ENCODE assay signal across 8 mouse cellular contexts in genomic region chr7:45238723-45239496, GRCm38 (mm10). TPM values are rescaled to one million over a fixed set of nuclear protein-coding genes. Genes with fewer than 3 reads are reported as not detected.
DNase-seq lines count a peak whose midpoint lies in the region; ATAC-seq lines count a peak whose summit lies in the region.

Cd37 (minus strand) TSS chr7:45239115.

- no peak for DNase-seq in adrenal gland, postnatal 10 days
- no peak for DNase-seq in adrenal gland, adult 18-20 months (ENCODE audit: low spot score in 2 of 2)
- DNase-seq in c-Kit-negative CD71-positive TER-119-positive erythroid progenitor cells, embryonic 14.5 days (ENCODE audit: low read depth, low spot score): peak; percentile 12
- DNase-seq in spleen, postnatal 10 days (ENCODE audit: low spot score in 2 of 2): peak; percentile 63 to 82
- DNase-seq in cerebellum, postnatal 10 days: no peak
- no peak for DNase-seq in frontal cortex, postnatal 25 days (ENCODE audit: low spot score in 2 of 2)

- no peaks in the 10 kb centered on the region for H3K9me3 ChIP-seq in liver, embryonic 12.5 days (replicated peaks)
- no peaks in the 10 kb centered on the region for H3K9me3 ChIP-seq in hindbrain, embryonic 12.5 days (replicated peaks)

- H3K4me2 ChIP-seq in liver, embryonic 12.5 days: peak within 1 kb of the TSS; percentile 74
- no peak within 1 kb of the TSS for H3K4me2 ChIP-seq in hindbrain, embryonic 12.5 days (replicated peaks)

- H3K27ac ChIP-seq in liver, embryonic 12.5 days: peak within 1 kb of the TSS; percentile 65
- no peak within 1 kb of the TSS for H3K27ac ChIP-seq in hindbrain, embryonic 12.5 days

- peaks cover 59% of the 10 kb centered on the region for H3K4me1 ChIP-seq in liver, embryonic 12.5 days
- H3K4me1 ChIP-seq in hindbrain, embryonic 12.5 days: peaks cover 27% of the 10 kb centered on the region

- peaks cover 18% of the 10 kb centered on the region; the same call in 1 of the 2 replicates for H3K27me3 ChIP-seq in liver, embryonic 12.5 days (replicated peaks)
- H3K27me3 ChIP-seq in hindbrain, embryonic 12.5 days: peaks cover 51% of the 10 kb centered on the region

- peak within 1 kb of the TSS; percentile 52 for H3K4me3 ChIP-seq in liver, embryonic 12.5 days
- no peak within 1 kb of the TSS for H3K4me3 ChIP-seq in hindbrain, embryonic 12.5 days

- H3K36me3 ChIP-seq in liver, embryonic 12.5 days: no peaks in the 10 kb centered on the region
- no peaks in the 10 kb centered on the region for H3K36me3 ChIP-seq in hindbrain, embryonic 12.5 days

- peak within 1 kb of the TSS; percentile 54 for H3K9ac ChIP-seq in liver, embryonic 12.5 days
- H3K9ac ChIP-seq in hindbrain, embryonic 12.5 days: no peak within 1 kb of the TSS

- ATAC-seq in liver, embryonic 12.5 days: peak; percentile 75
- ATAC-seq in hindbrain, embryonic 12.5 days (ENCODE audit: low FRiP score): no peak

- 9% methylated on average over 20 of the region's 20 CpGs for WGBS in liver, embryonic 12.5 days (ENCODE audit: insufficient replicate concordance)
- WGBS in hindbrain, embryonic 12.5 days: 40% methylated on average over 20 of the region's 20 CpGs

RNA-seq across cellular contexts. Expression of gene Cd37, which starts in this region (rescaled TPM):
- total RNA-seq in adrenal gland, postnatal 10 days (2021): 10 to 100 TPM; 13.9 to 17.6 TPM
- total RNA-seq in adrenal gland, adult 18-20 months (2021): 1 to 10 TPM; 4.0 to 7.4 TPM
- polyA plus RNA-seq in liver, embryonic 12.5 days (2016; fragmentation: Nextera tagmentation; extraction: Ambion mirVana): 14.0 and 14.6 TPM in 2 replicates
- polyA plus RNA-seq in hindbrain, embryonic 12.5 days (2016; fragmentation: Nextera tagmentation; extraction: Ambion mirVana): 1.3 and 1.5 TPM in 2 replicates

Comparison
In these comparisons a context has a peak if more than half of its experiments do, and no peak if none do; other contexts are left out.
1. DNase-seq: peak in c-Kit-negative CD71-positive TER-119-positive erythroid progenitor cells, embryonic 14.5 days (single experiment) and spleen, postnatal 10 days (2 of 2); none in adrenal gland, postnatal 10 days (single experiment), adrenal gland, adult 18-20 months (0 of 2), cerebellum, postnatal 10 days (0 of 2) and frontal cortex, postnatal 25 days (0 of 2).